Mouse (Mus musculus) limb, embryonic 15.5 days (tissue): ENCODE results near the gene Phykpl. TPM values are rescaled to one million over a fixed set of nuclear protein-coding genes. Genes with fewer than 3 reads are reported as not detected.

Experiments
- ATAC-seq: fragments of 200-750 bp; cut with Nextera tagmentation; 2 replicates; pipeline ENCODE4 v1.8.0; 2017; ENCODE audit warnings: low read depth, moderate TSS enrichment; ENCODE audit not compliant: insufficient number of reproducible peaks, low FRiP score, low TSS enrichment
- H3K27ac ChIP-seq: fragments of 300-500 bp; sonication (generic); 2 replicates; pipeline ENCODE4 v1.5.1; 2015; ENCODE audit warnings: moderate library complexity, mild to moderate bottlenecking, inconsistent platforms
- H3K27me3 ChIP-seq: fragments of 300-500 bp; sonication (generic); 2 replicates; pipeline ENCODE4 v1.6.1; 2015; ENCODE audit warnings: inconsistent platforms
- H3K36me3 ChIP-seq: fragments of 300-500 bp; sonication (generic); 2 replicates; pipeline ENCODE4 v1.6.1; 2015; ENCODE audit warnings: inconsistent platforms
- H3K4me1 ChIP-seq: fragments of 300-500 bp; sonication (generic); 2 replicates; pipeline ENCODE4 v1.6.1; 2015; ENCODE audit warnings: inconsistent platforms
- H3K4me2 ChIP-seq: fragments of 300-500 bp; sonication (generic); 2 replicates; pipeline ENCODE4 v1.6.1; 2015; ENCODE audit warnings: mild to moderate bottlenecking, inconsistent platforms
- H3K4me3 ChIP-seq: fragments of 300-500 bp; sonication (generic); 2 replicates; pipeline ENCODE4 v1.5.1; 2015; ENCODE audit warnings: mild to moderate bottlenecking, inconsistent platforms
- H3K9ac ChIP-seq: fragments of 300-500 bp; sonication (generic); 2 replicates; pipeline ENCODE4 v1.6.1; 2015; ENCODE audit warnings: inconsistent platforms
- H3K9me3 ChIP-seq: fragments of 300-500 bp; sonication (generic); 2 replicates; pipeline ENCODE4 v1.6.1; 2016; ENCODE audit warnings: inconsistent platforms
- WGBS: fragments of 180-500 bp; shearing (Covaris S2); methylation state at CpG from one replicate; pipeline ENCODE4 v1.1.7; 2015; 5-methylcytosine and 5-hydroxymethylcytosine counted together
- polyA plus RNA-seq: library from polyadenylated mRNA; unstranded; fragments of >200 nt; fragmentation: Nextera tagmentation; extraction: Ambion mirVana; gene quantifications from 2 replicates; pipeline ENCODE4 v1.2.1, GENCODE M21; 2015

The Phykpl gene
- polyA plus RNA-seq, 1 experiment from 2014 or later: 17.2 TPM

- Histone ChIP-seq H3K36me3 (peaks cover 79% of the 10 kb centered on the region), H3K27ac (no peak overlapping the region), H3K27me3 (no peaks in the 10 kb centered on the region), H3K9me3 (no peaks in the 10 kb centered on the region), H3K4me2 (no peak overlapping the region), H3K4me1 (peaks cover 21% of the 10 kb centered on the region), H3K4me3 (no peak overlapping the region), H3K9ac (no peak overlapping the region)
- ATAC-seq: no peak
- 95% methylated on average over 3 of the region's 3 CpGs for WGBS
Observed at GRCm38 (mm10) chr11:51588833-51589232, 4.3 kb downstream of the Phykpl start.

- H3K27ac ChIP-seq: no peak overlapping the region
- no peak for ATAC-seq
- no peak overlapping the region for H3K4me2 ChIP-seq
- H3K4me3 ChIP-seq: no peak overlapping the region
- no peak overlapping the region for H3K9ac ChIP-seq
- H3K4me1 ChIP-seq: peaks cover 16% of the 10 kb centered on the region
- no peaks in the 10 kb centered on the region for H3K27me3 ChIP-seq
- no peaks in the 10 kb centered on the region for H3K9me3 ChIP-seq
- H3K36me3 ChIP-seq: peaks cover 88% of the 10 kb centered on the region
Observed at GRCm38 (mm10) chr11:51590002-51590401, 5.4 kb downstream of the Phykpl start.

- Histone ChIP-seq H3K36me3 (peaks cover 96% of the 10 kb centered on the region), H3K27ac (no peak overlapping the region), H3K27me3 (no peaks in the 10 kb centered on the region), H3K9ac (no peak overlapping the region), H3K4me2 (no peak overlapping the region), H3K4me3 (no peak overlapping the region), H3K9me3 (no peaks in the 10 kb centered on the region), H3K4me1 (peaks cover 5% of the 10 kb centered on the region)
- no peak for ATAC-seq
- WGBS: 69% methylated on average over 7 of the region's 7 CpGs
Observed at GRCm38 (mm10) chr11:51591168-51591567, 6.6 kb downstream of the Phykpl start.

GRCm38 (mm10) chr11:51591915-51592314, 7.4 kb downstream of the Phykpl start:
- H3K27me3 ChIP-seq: no peaks in the 10 kb centered on the region
- peaks cover 97% of the 10 kb centered on the region for H3K36me3 ChIP-seq
- WGBS: 91% methylated on average over 7 of the region's 7 CpGs
- H3K4me2 ChIP-seq: no peak overlapping the region
- no peaks in the 10 kb centered on the region for H3K4me1 ChIP-seq
- no peak for ATAC-seq
- no peak overlapping the region for H3K27ac ChIP-seq
- H3K9ac ChIP-seq: no peak overlapping the region
- H3K9me3 ChIP-seq: no peaks in the 10 kb centered on the region
- no peak overlapping the region for H3K4me3 ChIP-seq

GRCm38 (mm10) chr11:51593368-51593767, 8.8 kb downstream of the Phykpl start:
- H3K4me3 ChIP-seq: no peak overlapping the region
- no peak overlapping the region for H3K9ac ChIP-seq
- no peak overlapping the region for H3K4me2 ChIP-seq
- H3K27ac ChIP-seq: no peak overlapping the region
- no peak for ATAC-seq
- no peaks in the 10 kb centered on the region for H3K4me1 ChIP-seq
- H3K27me3 ChIP-seq: no peaks in the 10 kb centered on the region
- no peaks in the 10 kb centered on the region for H3K9me3 ChIP-seq
- H3K36me3 ChIP-seq: peaks cover 97% of the 10 kb centered on the region
- 93% methylated on average over 4 of the region's 4 CpGs for WGBS

- Histone ChIP-seq H3K4me3 (no peak overlapping the region), H3K27me3 (no peaks in the 10 kb centered on the region), H3K9me3 (no peaks in the 10 kb centered on the region), H3K36me3 (peaks cover 98% of the 10 kb centered on the region), H3K27ac (no peak overlapping the region), H3K4me1 (no peaks in the 10 kb centered on the region), H3K4me2 (no peak overlapping the region), H3K9ac (no peak overlapping the region)
- ATAC-seq: no peak
- 91% methylated on average over 6 of the region's 6 CpGs for WGBS
Observed at GRCm38 (mm10) chr11:51593849-51594248, 9.3 kb downstream of the Phykpl start.

GRCm38 (mm10) chr11:51594715-51595350, 10.3 kb downstream of the Phykpl start:
- Histone ChIP-seq H3K4me3 (no peak overlapping the region), H3K4me2 (no peak overlapping the region), H3K27ac (no peak overlapping the region), H3K36me3 (peaks cover 98% of the 10 kb centered on the region), H3K9me3 (no peaks in the 10 kb centered on the region), H3K4me1 (no peaks in the 10 kb centered on the region), H3K9ac (no peak overlapping the region), H3K27me3 (no peaks in the 10 kb centered on the region)
- no peak for ATAC-seq
- 77% methylated on average over 3 of the region's 3 CpGs for WGBS

GRCm38 (mm10) chr11:51595459-51596083, 11.0 kb downstream of the Phykpl start:
- H3K4me2 ChIP-seq: no peak overlapping the region
- H3K4me1 ChIP-seq: no peaks in the 10 kb centered on the region
- H3K9me3 ChIP-seq: no peaks in the 10 kb centered on the region
- WGBS: 83% methylated on average over 1 of the region's 1 CpGs
- no peak overlapping the region for H3K4me3 ChIP-seq
- no peaks in the 10 kb centered on the region for H3K27me3 ChIP-seq
- peaks cover 98% of the 10 kb centered on the region for H3K36me3 ChIP-seq
- no peak overlapping the region for H3K9ac ChIP-seq
- no peak overlapping the region for H3K27ac ChIP-seq
- ATAC-seq: no peak

- H3K9ac ChIP-seq: no peak overlapping the region
- peaks cover 15% of the 10 kb centered on the region for H3K4me1 ChIP-seq
- no peak overlapping the region for H3K4me2 ChIP-seq
- H3K4me3 ChIP-seq: no peak overlapping the region
- no peak for ATAC-seq
- H3K9me3 ChIP-seq: no peaks in the 10 kb centered on the region
- H3K27me3 ChIP-seq: no peaks in the 10 kb centered on the region
- WGBS: 72% methylated on average over 2 of the region's 2 CpGs
- peaks cover 98% of the 10 kb centered on the region for H3K36me3 ChIP-seq
- H3K27ac ChIP-seq: no peak overlapping the region
Observed at GRCm38 (mm10) chr11:51597553-51597952, 13.0 kb downstream of the Phykpl start.

GRCm38 (mm10) chr11:51602253-51602652, 17.7 kb downstream of the Phykpl start:
- Histone ChIP-seq H3K9me3 (no peaks in the 10 kb centered on the region), H3K36me3 (peaks cover 74% of the 10 kb centered on the region), H3K27me3 (no peaks in the 10 kb centered on the region), H3K9ac (no peak overlapping the region), H3K27ac (no peak overlapping the region), H3K4me3 (no peak overlapping the region), H3K4me2 (no peak overlapping the region), H3K4me1 (peaks cover 38% of the 10 kb centered on the region)
- WGBS: 91% methylated on average over 3 of the region's 3 CpGs
- no peak for ATAC-seq

GRCm38 (mm10) chr11:51605602-51606446, 21.3 kb downstream of the Phykpl start:
- peak overlapping the region; percentile 79 for H3K4me2 ChIP-seq
- under 1% methylated on average over 78 of the region's 81 CpGs for WGBS
- H3K4me1 ChIP-seq: peaks cover 42% of the 10 kb centered on the region
- no peaks in the 10 kb centered on the region for H3K9me3 ChIP-seq
- H3K27me3 ChIP-seq: no peaks in the 10 kb centered on the region
- H3K27ac ChIP-seq: peak overlapping the region; percentile 95
- peak; percentile 61; the same call in 1 of the 2 replicates for ATAC-seq
- H3K9ac ChIP-seq: peak overlapping the region; percentile 98
- H3K4me3 ChIP-seq: peak overlapping the region; percentile 95
- H3K36me3 ChIP-seq: peaks cover 39% of the 10 kb centered on the region
